Comparison of ENCODE assay signal across 21 mouse cellular contexts in the genomic region with DNA sequence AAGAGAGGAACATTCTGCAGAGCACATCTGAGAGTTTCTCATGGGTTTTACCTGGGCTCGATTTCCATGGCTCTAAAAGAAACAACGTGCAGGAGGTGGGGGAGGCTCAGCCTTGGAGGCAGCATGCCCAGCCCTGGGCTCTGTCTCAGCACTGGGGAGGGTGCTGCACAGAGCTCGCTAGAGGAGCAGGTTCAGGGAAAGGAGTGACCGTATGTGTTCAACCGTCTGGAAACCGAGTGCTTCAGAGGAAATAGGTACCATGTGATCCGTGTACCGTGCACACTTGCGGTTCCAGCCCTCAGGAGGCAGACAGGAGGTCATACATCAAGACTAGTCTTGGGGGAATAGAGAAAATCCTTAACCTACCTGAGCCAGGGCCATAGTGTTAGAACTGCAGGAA. TPM values are rescaled to one million over a fixed set of nuclear protein-coding genes. Genes with fewer than 3 reads are reported as not detected.
A peak's percentile ranks its signal among the peaks of the same experiment; 100 is the strongest.
DNase-seq lines count a peak whose midpoint lies in the region; ATAC-seq lines count a peak whose summit lies in the region.
"Had no signal": no experiment of that assay in that cellular context is flagged by ENCODE, and none has a peak within 500 bp of the region (broad histone marks: within the 10 kb centered on the region; RNA-seq: fewer than 3 reads in every experiment).

No protein-coding gene starts in this region.

- H3K4me3 ChIP-seq in kidney, embryonic 14.5 days (ENCODE audit: low read length): no peak overlapping the region
- H3K4me3 ChIP-seq in limb, embryonic 13.5 days: no peak overlapping the region
- H3K4me3 ChIP-seq in limb, embryonic 10.5 days: no peak overlapping the region
- no peak overlapping the region for H3K4me3 ChIP-seq in hindbrain, embryonic 11.5 days (ENCODE audit: low read depth, low read length)
- H3K4me3 ChIP-seq: embryonic facial prominence, embryonic 12.5 days; forebrain, embryonic 15.5 days; heart, adult 2 months; heart, embryonic 12.5 days; hindbrain, embryonic 12.5 days had no signal

- peak; percentile 79 for ATAC-seq in kidney, embryonic 14.5 days (ENCODE audit: low FRiP score, low TSS enrichment)
- no peak for ATAC-seq in limb, embryonic 13.5 days (ENCODE audit: low FRiP score, low read depth)
- 0 out of 2 replicates have a peak, but pooled peaks have one; percentile 9 for ATAC-seq in megakaryocyte progenitor cell, adult 5-6 weeks (replicated peaks; ENCODE audit: poor library complexity)
- ATAC-seq in hindbrain, embryonic 11.5 days (ENCODE audit: low FRiP score): no peak
- ATAC-seq: forebrain, embryonic 15.5 days; hindbrain, embryonic 16.5 days had no signal

- no peaks in the 10 kb centered on the region for H3K9me3 ChIP-seq in kidney, embryonic 14.5 days (ENCODE audit: control insufficient read depth, low read length)
- H3K9me3 ChIP-seq in limb, embryonic 13.5 days: no peaks in the 10 kb centered on the region
- no peaks in the 10 kb centered on the region for H3K9me3 ChIP-seq in limb, embryonic 10.5 days (replicated peaks)
- H3K9me3 ChIP-seq in hindbrain, embryonic 11.5 days (ENCODE audit: control insufficient read depth, low read length): no peaks in the 10 kb centered on the region
- H3K9me3 ChIP-seq: embryonic facial prominence, embryonic 12.5 days; forebrain, embryonic 15.5 days; heart, embryonic 12.5 days; hindbrain, embryonic 12.5 days had no signal

- H3K4me2 ChIP-seq in kidney, embryonic 14.5 days (replicated peaks; ENCODE audit: low read depth, low read length): no peak overlapping the region
- no peak overlapping the region for H3K4me2 ChIP-seq in limb, embryonic 13.5 days (replicated peaks)
- no peak overlapping the region for H3K4me2 ChIP-seq in hindbrain, embryonic 11.5 days (replicated peaks; ENCODE audit: low read depth, low read length)
- H3K4me2 ChIP-seq: embryonic facial prominence, embryonic 12.5 days; forebrain, embryonic 15.5 days; heart, embryonic 12.5 days; hindbrain, embryonic 12.5 days had no signal

- H3K27ac ChIP-seq in kidney, embryonic 14.5 days (ENCODE audit: low read depth, low read length): no peak overlapping the region
- H3K27ac ChIP-seq in limb, embryonic 13.5 days: no peak overlapping the region
- no peak overlapping the region for H3K27ac ChIP-seq in limb, embryonic 10.5 days
- no peak overlapping the region for H3K27ac ChIP-seq in hindbrain, embryonic 11.5 days (ENCODE audit: low read depth, low read length)
- H3K27ac ChIP-seq: embryonic facial prominence, embryonic 12.5 days; forebrain, embryonic 15.5 days; heart, adult 2 months; hindbrain, embryonic 12.5 days had no signal

- H3K4me1 ChIP-seq in kidney, embryonic 14.5 days (ENCODE audit: control insufficient read depth, insufficient read depth, low read length): 0 out of 2 replicates have a peak, but pooled peaks cover 2% of the 10 kb centered on the region
- H3K4me1 ChIP-seq in limb, embryonic 13.5 days: no peaks in the 10 kb centered on the region
- H3K4me1 ChIP-seq in limb, embryonic 10.5 days: 0 out of 2 replicates have a peak, but pooled peaks cover 2% of the 10 kb centered on the region
- H3K4me1 ChIP-seq in hindbrain, embryonic 11.5 days (replicated peaks; ENCODE audit: control insufficient read depth, insufficient read depth, low read length): no peaks in the 10 kb centered on the region
- H3K4me1 ChIP-seq: embryonic facial prominence, embryonic 12.5 days; hindbrain, embryonic 12.5 days had no signal

- DNase-seq in kidney, adult 8-10 months: no peak
- DNase-seq in limb, embryonic 10.5 days (ENCODE audit: low spot score): no peak
- DNase-seq in hindbrain, embryonic 11.5 days (ENCODE audit: low spot score): no peak
- DNase-seq in frontal cortex, postnatal 14 days (ENCODE audit: low spot score in 2 of 2): no peak
- DNase-seq: adrenal gland, adult 2 months; adrenal gland, postnatal 36 days; cerebellum, adult 2 months; cerebellum, postnatal 10 days; gastrocnemius, postnatal 10 days; heart, adult 2 months had no signal

- no peak overlapping the region; the same call in 1 of the 2 replicates for H3K9ac ChIP-seq in kidney, embryonic 14.5 days (ENCODE audit: low read depth, low read length)
- peak overlapping the region; percentile 31; the same call in 1 of the 2 replicates for H3K9ac ChIP-seq in limb, embryonic 13.5 days
- no peak overlapping the region for H3K9ac ChIP-seq in hindbrain, embryonic 11.5 days (ENCODE audit: low read depth, low read length)
- H3K9ac ChIP-seq: embryonic facial prominence, embryonic 12.5 days; forebrain, embryonic 15.5 days; heart, embryonic 12.5 days; hindbrain, embryonic 12.5 days had no signal

- H3K27me3 ChIP-seq in kidney, embryonic 14.5 days (ENCODE audit: control insufficient read depth, insufficient read depth, low read length): no peaks in the 10 kb centered on the region
- H3K27me3 ChIP-seq in limb, embryonic 13.5 days: no peaks in the 10 kb centered on the region
- H3K27me3 ChIP-seq in limb, embryonic 10.5 days (ENCODE audit: low read depth, poor library complexity, severe bottlenecking): no peaks in the 10 kb centered on the region
- H3K27me3 ChIP-seq in hindbrain, embryonic 11.5 days (ENCODE audit: control insufficient read depth, insufficient read depth, low read length): no peaks in the 10 kb centered on the region
- H3K27me3 ChIP-seq: embryonic facial prominence, embryonic 12.5 days; forebrain, embryonic 15.5 days; heart, embryonic 12.5 days; hindbrain, embryonic 12.5 days had no signal

- WGBS in kidney, embryonic 14.5 days: 32% methylated on average over 9 of the region's 9 CpGs
- WGBS in limb, embryonic 13.5 days: 43% methylated on average over 9 of the region's 9 CpGs
- WGBS in limb, embryonic 10.5 days: 61% methylated on average over 9 of the region's 9 CpGs
- WGBS in hindbrain, embryonic 11.5 days: 65% methylated on average over 9 of the region's 9 CpGs

- H3K36me3 ChIP-seq in kidney, embryonic 14.5 days (ENCODE audit: control insufficient read depth, insufficient read depth, low read length): no peaks in the 10 kb centered on the region
- H3K36me3 ChIP-seq in limb, embryonic 13.5 days: peaks cover 18% of the 10 kb centered on the region
- peaks cover 6% of the 10 kb centered on the region; the same call in 1 of the 2 replicates for H3K36me3 ChIP-seq in limb, embryonic 10.5 days
- H3K36me3 ChIP-seq in hindbrain, embryonic 11.5 days (ENCODE audit: control insufficient read depth, insufficient read depth, low read length): no peaks in the 10 kb centered on the region

RNA-seq across cellular contexts. Expression of gene Zfp14, which starts 6.8 kb away (rescaled TPM):
- 2.6 and 4.1 TPM in 2 replicates for polyA plus RNA-seq in kidney, embryonic 14.5 days (2014; fragmentation: Nextera tagmentation; extraction: Ambion mirVana)
- polyA plus RNA-seq in limb, embryonic 13.5 days (2015; fragmentation: Nextera tagmentation; extraction: Ambion mirVana): 6.1 and 6.8 TPM in 2 replicates
- 2.5 and 3.6 TPM in 2 replicates for polyA plus RNA-seq in limb, embryonic 10.5 days (2016; fragmentation: Nextera tagmentation; extraction: Ambion mirVana)
- total RNA-seq in megakaryocyte progenitor cell, adult 5-6 weeks (2015): 1.1 and 1.8 TPM in 2 replicates
- total RNA-seq in megakaryocyte progenitor cell, adult 5-6 weeks (2017): 1.2 and 2.1 TPM in 2 replicates
- polyA plus RNA-seq in hindbrain, embryonic 11.5 days (2014; fragmentation: Nextera tagmentation; extraction: Ambion mirVana): 5.6 and 7.6 TPM in 2 replicates

RNA-seq across cellular contexts. Expression of gene Zfp82, which starts 28.3 kb away (rescaled TPM):
- polyA plus RNA-seq in kidney, embryonic 14.5 days (2014; fragmentation: Nextera tagmentation; extraction: Ambion mirVana): 3.5 and 5.7 TPM in 2 replicates
- 8.8 and 9.7 TPM in 2 replicates for polyA plus RNA-seq in limb, embryonic 13.5 days (2015; fragmentation: Nextera tagmentation; extraction: Ambion mirVana)
- polyA plus RNA-seq in limb, embryonic 10.5 days (2016; fragmentation: Nextera tagmentation; extraction: Ambion mirVana): 4.4 and 5.3 TPM in 2 replicates
- total RNA-seq in megakaryocyte progenitor cell, adult 5-6 weeks (2015): 4.4 and 4.9 TPM in 2 replicates
- 3.4 and 4.9 TPM in 2 replicates for total RNA-seq in megakaryocyte progenitor cell, adult 5-6 weeks (2017)
- 8.3 and 8.6 TPM in 2 replicates for polyA plus RNA-seq in hindbrain, embryonic 11.5 days (2014; fragmentation: Nextera tagmentation; extraction: Ambion mirVana)

RNA-seq across cellular contexts. Expression of gene Gm26920, which starts 45.9 kb away (rescaled TPM):
- 0.58 and 1.9 TPM in 2 replicates for polyA plus RNA-seq in kidney, embryonic 14.5 days (2014; fragmentation: Nextera tagmentation; extraction: Ambion mirVana)
- 2.3 and 3.3 TPM in 2 replicates for polyA plus RNA-seq in limb, embryonic 13.5 days (2015; fragmentation: Nextera tagmentation; extraction: Ambion mirVana)
- 2.4 and 3.3 TPM in 2 replicates for polyA plus RNA-seq in limb, embryonic 10.5 days (2016; fragmentation: Nextera tagmentation; extraction: Ambion mirVana)
- total RNA-seq in megakaryocyte progenitor cell, adult 5-6 weeks (2015): not detected in 2 replicates
- total RNA-seq in megakaryocyte progenitor cell, adult 5-6 weeks (2017): not detected in 2 replicates
- polyA plus RNA-seq in hindbrain, embryonic 11.5 days (2014; fragmentation: Nextera tagmentation; extraction: Ambion mirVana): 0.89 and 1.7 TPM in 2 replicates
- total RNA-seq: adrenal gland, postnatal 36 days; gastrocnemius, postnatal 4 days; heart, postnatal 25 days had no signal
- polyA plus RNA-seq: adrenal gland, adult 2 months; heart, adult 2 months; heart, embryonic 16.5 days had no signal

RNA-seq across cellular contexts. Expression of gene Zfp566, which starts 46.0 kb away (rescaled TPM):
- 13.8 and 14.4 TPM in 2 replicates for polyA plus RNA-seq in kidney, embryonic 14.5 days (2014; fragmentation: Nextera tagmentation; extraction: Ambion mirVana)
- 18.8 and 20.6 TPM in 2 replicates for polyA plus RNA-seq in limb, embryonic 13.5 days (2015; fragmentation: Nextera tagmentation; extraction: Ambion mirVana)
- polyA plus RNA-seq in limb, embryonic 10.5 days (2016; fragmentation: Nextera tagmentation; extraction: Ambion mirVana): 20.5 and 23.6 TPM in 2 replicates
- 9.2 and 11.8 TPM in 2 replicates for total RNA-seq in megakaryocyte progenitor cell, adult 5-6 weeks (2015)
- total RNA-seq in megakaryocyte progenitor cell, adult 5-6 weeks (2017): 4.2 and 5.5 TPM in 2 replicates
- polyA plus RNA-seq in hindbrain, embryonic 11.5 days (2014; fragmentation: Nextera tagmentation; extraction: Ambion mirVana): 14.6 and 15.6 TPM in 2 replicates

RNA-seq across cellular contexts. Expression of gene Zfp260, which starts 50.2 kb away (rescaled TPM):
- polyA plus RNA-seq in kidney, embryonic 14.5 days (2014; fragmentation: Nextera tagmentation; extraction: Ambion mirVana): 98.2 and 125 TPM in 2 replicates
- 147 and 154 TPM in 2 replicates for polyA plus RNA-seq in limb, embryonic 13.5 days (2015; fragmentation: Nextera tagmentation; extraction: Ambion mirVana)
- 107 and 129 TPM in 2 replicates for polyA plus RNA-seq in limb, embryonic 10.5 days (2016; fragmentation: Nextera tagmentation; extraction: Ambion mirVana)
- total RNA-seq in megakaryocyte progenitor cell, adult 5-6 weeks (2015): 33.1 and 34.6 TPM in 2 replicates
- total RNA-seq in megakaryocyte progenitor cell, adult 5-6 weeks (2017): 26.4 and 35.4 TPM in 2 replicates
- 128 and 132 TPM in 2 replicates for polyA plus RNA-seq in hindbrain, embryonic 11.5 days (2014; fragmentation: Nextera tagmentation; extraction: Ambion mirVana)

Comparison
In these comparisons a context has a peak if more than half of its experiments do, and no peak if none do; other contexts are left out.
1. ATAC-seq: peak in kidney, embryonic 14.5 days (single experiment) and megakaryocyte progenitor cell, adult 5-6 weeks (single experiment); none in limb, embryonic 13.5 days (single experiment) and hindbrain, embryonic 11.5 days (single experiment).